28 mouse cellular contexts compared by ENCODE assay signal in genomic region chr16:49948287-49948686, GRCm38 (mm10).
DNase-seq lines count a peak whose midpoint lies in the region; ATAC-seq and TF ChIP-seq lines count a peak whose summit lies in the region.
"Had no signal": no experiment of that assay in that cellular context is flagged by ENCODE, and none has a peak within 500 bp of the region (broad histone marks: within the 10 kb centered on the region; RNA-seq: fewer than 3 reads in every experiment).

No protein-coding gene starts in this region.

- H3K9ac ChIP-seq in intestine, postnatal 0 days (ENCODE audit: low read depth, low read length): no peak overlapping the region
- no peak overlapping the region for H3K9ac ChIP-seq in forebrain, embryonic 12.5 days
- H3K9ac ChIP-seq: forebrain, postnatal 0 days; heart, embryonic 12.5 days; heart, embryonic 15.5 days; hindbrain, embryonic 13.5 days had no signal

- H3K4me1 ChIP-seq in testis, adult 2 months (ENCODE audit: control insufficient read depth, insufficient read depth, low read length): no peaks in the 10 kb centered on the region; the same call in 1 of the 2 replicates
- no peaks in the 10 kb centered on the region for H3K4me1 ChIP-seq in intestine, postnatal 0 days (replicated peaks; ENCODE audit: control insufficient read depth, insufficient read depth, low read length)
- no peaks in the 10 kb centered on the region for H3K4me1 ChIP-seq in forebrain, embryonic 12.5 days

- 0 out of 2 replicates have a peak, but pooled peaks have one; percentile 41 for ATAC-seq in intestine, postnatal 0 days
- no peak for ATAC-seq in forebrain, embryonic 12.5 days (ENCODE audit: low FRiP score)
- ATAC-seq: CD4-positive, CD25-positive, alpha-beta regulatory T cell, adult 4 months; forebrain, embryonic 14.5 days; forebrain, postnatal 0 days; hindbrain, embryonic 16.5 days; Patski had no signal

- H3K27me3 ChIP-seq in testis, adult 2 months (ENCODE audit: control insufficient read depth, insufficient read depth, low read length): no peaks in the 10 kb centered on the region
- no peaks in the 10 kb centered on the region for H3K27me3 ChIP-seq in intestine, postnatal 0 days (replicated peaks; ENCODE audit: control insufficient read depth, insufficient read depth, low read length)
- no peaks in the 10 kb centered on the region for H3K27me3 ChIP-seq in forebrain, embryonic 12.5 days
- H3K27me3 ChIP-seq: heart, embryonic 12.5 days; heart, embryonic 15.5 days; hindbrain, embryonic 13.5 days; Patski had no signal

- no peaks in the 10 kb centered on the region for H3K36me3 ChIP-seq in testis, adult 2 months (ENCODE audit: control insufficient read depth, insufficient read depth, low read length)
- no peaks in the 10 kb centered on the region for H3K36me3 ChIP-seq in intestine, postnatal 0 days (ENCODE audit: control insufficient read depth, insufficient read depth)
- no peaks in the 10 kb centered on the region for H3K36me3 ChIP-seq in forebrain, embryonic 12.5 days (replicated peaks)
- H3K36me3 ChIP-seq: forebrain, embryonic 10.5 days; G1E; heart, embryonic 12.5 days; heart, embryonic 15.5 days; hindbrain, embryonic 10.5 days; hindbrain, embryonic 13.5 days had no signal

- H3K4me2 ChIP-seq in intestine, postnatal 0 days (replicated peaks; ENCODE audit: low read depth): no peak overlapping the region
- no peak overlapping the region for H3K4me2 ChIP-seq in forebrain, embryonic 12.5 days
- H3K4me2 ChIP-seq: heart, embryonic 12.5 days; heart, embryonic 15.5 days; hindbrain, embryonic 13.5 days had no signal

- 0 out of 2 replicates have a peak, but pooled peaks have one; percentile 18 for TF ChIP-seq POLR2A in testis, adult 2 months (IDR thresholded peaks at IDR 0.05; ENCODE audit: control insufficient read depth, low read depth, low read length)

- H3K4me3 ChIP-seq in testis, adult 2 months (ENCODE audit: control insufficient read depth, low read depth, low read length): peak overlapping the region; percentile 24
- no peak overlapping the region for H3K4me3 ChIP-seq in intestine, postnatal 0 days (ENCODE audit: low read depth, low read length)
- H3K4me3 ChIP-seq in forebrain, embryonic 12.5 days (replicated peaks): no peak overlapping the region
- H3K4me3 ChIP-seq: forebrain, embryonic 10.5 days; gastrocnemius, adult 2 months; heart, embryonic 12.5 days; heart, embryonic 15.5 days; hindbrain, embryonic 10.5 days; hindbrain, embryonic 13.5 days had no signal

- no peak for DNase-seq in testis, postnatal 14 days (ENCODE audit: low spot score)
- peak; percentile 29 for DNase-seq in R1 (ENCODE audit: low read depth, low spot score)
- DNase-seq in layer of hippocampus, adult 11-12 months (ENCODE audit: low spot score): no peak
- DNase-seq in heart, adult 18-20 months: no peak
- DNase-seq: adrenal gland, postnatal 10 days; adrenal gland, postnatal 36 days; cerebellum, adult 18-20 months; cerebellum, adult 9-10 months; cerebellum, postnatal 14 days; forebrain, postnatal 0 days; gastrocnemius, adult 2 months; gastrocnemius, postnatal 14 days; heart, adult 11 months; heart, postnatal 10 days; heart, postnatal 36 days had no signal

- WGBS in intestine, postnatal 0 days: 49% methylated on average over 3 of the region's 3 CpGs
- 86% methylated on average over 3 of the region's 3 CpGs for WGBS in forebrain, embryonic 12.5 days

- no peaks in the 10 kb centered on the region for H3K9me3 ChIP-seq in intestine, postnatal 0 days (ENCODE audit: control insufficient read depth)
- no peaks in the 10 kb centered on the region for H3K9me3 ChIP-seq in forebrain, embryonic 12.5 days
- H3K9me3 ChIP-seq: forebrain, embryonic 10.5 days; G1E; heart, embryonic 12.5 days; heart, embryonic 15.5 days; hindbrain, embryonic 10.5 days; hindbrain, embryonic 13.5 days had no signal

- TF ChIP-seq CTCF in testis, adult 2 months (IDR thresholded peaks at IDR 0.05; ENCODE audit: control insufficient read depth, insufficient read depth, insufficient replicate concordance, low read depth, low read length): no peak
- no peak for TF ChIP-seq CTCF in intestine, postnatal 0 days (IDR thresholded peaks at IDR 0.05; ENCODE audit: low read depth)

- H3K27ac ChIP-seq in testis, adult 2 months (ENCODE audit: control insufficient read depth, insufficient read depth, low read depth, low read length): no peak overlapping the region
- no peak overlapping the region for H3K27ac ChIP-seq in intestine, postnatal 0 days (ENCODE audit: low read depth, low read length)
- H3K27ac ChIP-seq in forebrain, embryonic 12.5 days: no peak overlapping the region
- H3K27ac ChIP-seq: forebrain, embryonic 10.5 days; gastrocnemius, adult 2 months; heart, embryonic 15.5 days; hindbrain, embryonic 10.5 days; hindbrain, embryonic 13.5 days had no signal
